Mouse (Mus musculus) heart, embryonic 15.5 days (tissue): Measurements from ENCODE around the gene Hcn1. TPM values are rescaled to one million over a fixed set of nuclear protein-coding genes. Genes with fewer than 3 reads are reported as not detected.

Experiments
- ATAC-seq: fragments of 200-750 bp; cut with Nextera tagmentation; replicated peaks from 2 replicates; pipeline ENCODE4 v1.8.0; 2017; ENCODE audit warnings: low read depth, moderate TSS enrichment; ENCODE audit not compliant: insufficient number of reproducible peaks, insufficient read depth, low FRiP score
- H3K27ac ChIP-seq: fragments of 300-500 bp; sonication (generic); 2 replicates; pipeline ENCODE4 v1.5.1; 2015; ENCODE audit warnings: mild to moderate bottlenecking, inconsistent platforms
- H3K27me3 ChIP-seq: fragments of 300-500 bp; sonication (generic); 2 replicates; pipeline ENCODE4 v1.6.1; 2015; ENCODE audit warnings: inconsistent platforms
- H3K36me3 ChIP-seq: fragments of 300-500 bp; sonication (generic); 2 replicates; pipeline ENCODE4 v1.6.1; 2015; ENCODE audit warnings: mild to moderate bottlenecking, inconsistent platforms
- H3K4me1 ChIP-seq: fragments of 300-500 bp; sonication (generic); replicated peaks from 2 replicates; pipeline ENCODE4 v1.6.1; 2015; ENCODE audit warnings: inconsistent platforms
- H3K4me2 ChIP-seq: fragments of 300-500 bp; sonication (generic); 2 replicates; pipeline ENCODE4 v1.6.1; 2015; ENCODE audit warnings: inconsistent platforms, mild to moderate bottlenecking, moderate library complexity
- H3K4me3 ChIP-seq: fragments of 300-500 bp; sonication (generic); 2 replicates; pipeline ENCODE4 v1.5.1; 2015; ENCODE audit warnings: mild to moderate bottlenecking, inconsistent platforms
- H3K9ac ChIP-seq: fragments of 300-500 bp; sonication (generic); 2 replicates; pipeline ENCODE4 v1.6.1; 2015; ENCODE audit warnings: mild to moderate bottlenecking, inconsistent platforms
- H3K9me3 ChIP-seq: fragments of 300-500 bp; sonication (generic); replicated peaks from 2 replicates; pipeline ENCODE4 v1.6.1; 2016; ENCODE audit warnings: inconsistent platforms
- WGBS: fragments of 180-500 bp; shearing (Covaris S2); methylation state at CpG from one replicate; pipeline ENCODE4 v1.1.7; 2015; ENCODE audit warnings: mixed read lengths; 5-methylcytosine and 5-hydroxymethylcytosine counted together
- polyA plus RNA-seq: library from polyadenylated mRNA; unstranded; fragments of >200 nt; fragmentation: Nextera tagmentation; extraction: Ambion mirVana; gene quantifications from 2 replicates; pipeline ENCODE4 v1.2.1, GENCODE M21; 2015

Gene Hcn1
- polyA plus RNA-seq, 1 experiment from 2014 or later: 0.04 TPM

- WGBS: 58% methylated on average over 2 of the region's 2 CpGs
- H3K9me3 ChIP-seq: no peaks in the 10 kb centered on the region
- no peaks in the 10 kb centered on the region for H3K27me3 ChIP-seq
- peaks cover 16% of the 10 kb centered on the region for H3K4me1 ChIP-seq
- no peak overlapping the region for H3K4me3 ChIP-seq
- H3K27ac ChIP-seq: no peak overlapping the region
- H3K9ac ChIP-seq: no peak overlapping the region
- no peak overlapping the region for H3K4me2 ChIP-seq
- H3K36me3 ChIP-seq: no peaks in the 10 kb centered on the region
- no peak for ATAC-seq
These were observed 104.4 kb downstream of the Hcn1 start for GRCm38 (mm10) chr13:117706496-117706895.

- Histone ChIP-seq H3K36me3 (no peaks in the 10 kb centered on the region), H3K4me1 (peaks cover 16% of the 10 kb centered on the region), H3K27me3 (no peaks in the 10 kb centered on the region), H3K27ac (peak overlapping the region; percentile 67), H3K4me2 (peak overlapping the region; percentile 34), H3K9ac (no peak overlapping the region), H3K9me3 (no peaks in the 10 kb centered on the region), H3K4me3 (no peak overlapping the region)
- ATAC-seq: peak; percentile 92
- 43% methylated on average over 11 of the region's 11 CpGs for WGBS
These were observed 105.0 kb downstream of the Hcn1 start for GRCm38 (mm10) chr13:117706986-117707738.

GRCm38 (mm10) chr13:117710811-117711210, 108.7 kb downstream of the Hcn1 start:
- H3K9ac ChIP-seq: no peak overlapping the region
- H3K4me2 ChIP-seq: no peak overlapping the region
- H3K36me3 ChIP-seq: no peaks in the 10 kb centered on the region
- H3K4me3 ChIP-seq: no peak overlapping the region
- peaks cover 14% of the 10 kb centered on the region for H3K4me1 ChIP-seq
- ATAC-seq: no peak
- H3K27ac ChIP-seq: peak overlapping the region; percentile 45
- no peaks in the 10 kb centered on the region for H3K27me3 ChIP-seq
- H3K9me3 ChIP-seq: no peaks in the 10 kb centered on the region

- no peak overlapping the region for H3K4me2 ChIP-seq
- H3K27me3 ChIP-seq: no peaks in the 10 kb centered on the region
- WGBS: 56% methylated on average over 4 of the region's 4 CpGs
- no peaks in the 10 kb centered on the region for H3K4me1 ChIP-seq
- ATAC-seq: no peak
- H3K4me3 ChIP-seq: no peak overlapping the region
- H3K9me3 ChIP-seq: no peaks in the 10 kb centered on the region
- H3K9ac ChIP-seq: no peak overlapping the region
- no peaks in the 10 kb centered on the region for H3K36me3 ChIP-seq
- H3K27ac ChIP-seq: no peak overlapping the region
These were observed 120.0 kb downstream of the Hcn1 start for GRCm38 (mm10) chr13:117722090-117722489.

GRCm38 (mm10) chr13:117724083-117724482, 122.0 kb downstream of the Hcn1 start:
- Histone ChIP-seq H3K27ac (no peak overlapping the region), H3K9me3 (no peaks in the 10 kb centered on the region), H3K9ac (no peak overlapping the region), H3K4me1 (no peaks in the 10 kb centered on the region), H3K4me2 (no peak overlapping the region), H3K4me3 (no peak overlapping the region), H3K27me3 (no peaks in the 10 kb centered on the region), H3K36me3 (no peaks in the 10 kb centered on the region)
- ATAC-seq: no peak
- 60% methylated on average over 3 of the region's 3 CpGs for WGBS

- WGBS: 73% methylated on average over 2 of the region's 2 CpGs
- H3K4me3 ChIP-seq: no peak overlapping the region
- H3K4me2 ChIP-seq: no peak overlapping the region
- no peak overlapping the region for H3K9ac ChIP-seq
- H3K27me3 ChIP-seq: no peaks in the 10 kb centered on the region
- no peaks in the 10 kb centered on the region for H3K36me3 ChIP-seq
- no peaks in the 10 kb centered on the region for H3K9me3 ChIP-seq
- no peak for ATAC-seq
- H3K27ac ChIP-seq: no peak overlapping the region
- no peaks in the 10 kb centered on the region for H3K4me1 ChIP-seq
These were observed 126.3 kb downstream of the Hcn1 start for GRCm38 (mm10) chr13:117728393-117728792.

- no peak for ATAC-seq
- Histone ChIP-seq H3K9me3 (no peaks in the 10 kb centered on the region), H3K9ac (no peak overlapping the region), H3K36me3 (no peaks in the 10 kb centered on the region), H3K27ac (no peak overlapping the region), H3K4me3 (no peak overlapping the region), H3K4me2 (no peak overlapping the region), H3K27me3 (no peaks in the 10 kb centered on the region), H3K4me1 (no peaks in the 10 kb centered on the region)
These were observed 130.6 kb downstream of the Hcn1 start for GRCm38 (mm10) chr13:117732738-117733137.

- Histone ChIP-seq H3K4me3 (no peak overlapping the region), H3K36me3 (no peaks in the 10 kb centered on the region), H3K27me3 (no peaks in the 10 kb centered on the region), H3K4me2 (no peak overlapping the region), H3K27ac (no peak overlapping the region), H3K9ac (no peak overlapping the region), H3K9me3 (no peaks in the 10 kb centered on the region), H3K4me1 (no peaks in the 10 kb centered on the region)
- 78% methylated on average over 3 of the region's 3 CpGs for WGBS
- no peak for ATAC-seq
These were observed 142.3 kb downstream of the Hcn1 start for GRCm38 (mm10) chr13:117744451-117744850.

- Histone ChIP-seq H3K9ac (no peak overlapping the region), H3K27ac (no peak overlapping the region), H3K36me3 (no peaks in the 10 kb centered on the region), H3K27me3 (no peaks in the 10 kb centered on the region), H3K4me2 (no peak overlapping the region), H3K4me1 (no peaks in the 10 kb centered on the region), H3K4me3 (no peak overlapping the region), H3K9me3 (no peaks in the 10 kb centered on the region)
- 79% methylated on average over 3 of the region's 3 CpGs for WGBS
- ATAC-seq: no peak
These were observed 143.1 kb downstream of the Hcn1 start for GRCm38 (mm10) chr13:117745173-117745572.

- no peak for ATAC-seq
- Histone ChIP-seq H3K4me1 (no peaks in the 10 kb centered on the region), H3K4me3 (no peak overlapping the region), H3K9ac (no peak overlapping the region), H3K27me3 (no peaks in the 10 kb centered on the region), H3K36me3 (no peaks in the 10 kb centered on the region), H3K9me3 (no peaks in the 10 kb centered on the region), H3K27ac (no peak overlapping the region), H3K4me2 (no peak overlapping the region)
- 71% methylated on average over 6 of the region's 6 CpGs for WGBS
These were observed 163.4 kb downstream of the Hcn1 start for GRCm38 (mm10) chr13:117765487-117765886.

- H3K9ac ChIP-seq: no peak overlapping the region
- 84% methylated on average over 2 of the region's 2 CpGs for WGBS
- H3K9me3 ChIP-seq: no peaks in the 10 kb centered on the region
- no peaks in the 10 kb centered on the region for H3K4me1 ChIP-seq
- no peak for ATAC-seq
- H3K4me3 ChIP-seq: no peak overlapping the region
- H3K4me2 ChIP-seq: no peak overlapping the region
- no peak overlapping the region for H3K27ac ChIP-seq
- H3K36me3 ChIP-seq: no peaks in the 10 kb centered on the region
- no peaks in the 10 kb centered on the region for H3K27me3 ChIP-seq
These were observed 183.3 kb downstream of the Hcn1 start for GRCm38 (mm10) chr13:117785376-117785775.

- H3K9me3 ChIP-seq: no peaks in the 10 kb centered on the region
- no peaks in the 10 kb centered on the region for H3K27me3 ChIP-seq
- H3K4me1 ChIP-seq: no peaks in the 10 kb centered on the region
- H3K36me3 ChIP-seq: no peaks in the 10 kb centered on the region
- H3K9ac ChIP-seq: no peak overlapping the region
- no peak for ATAC-seq
- H3K4me3 ChIP-seq: no peak overlapping the region
- 45% methylated on average over 1 of the region's 1 CpGs for WGBS
- H3K4me2 ChIP-seq: no peak overlapping the region
- H3K27ac ChIP-seq: no peak overlapping the region
These were observed 190.7 kb downstream of the Hcn1 start for GRCm38 (mm10) chr13:117792861-117793260.
